Mouse (Mus musculus) hindbrain, embryonic 14.5 days (tissue): ENCODE results near the gene Atp4b. TPM values are rescaled to one million over a fixed set of nuclear protein-coding genes. Genes with fewer than 3 reads are reported as not detected.

Experiments
- ATAC-seq: fragments of 200-750 bp; cut with Nextera tagmentation; 2 replicates; pipeline ENCODE4 v1.8.0; 2017; ENCODE audit warnings: moderate number of reproducible peaks, mild to moderate bottlenecking, moderate TSS enrichment, moderate library complexity; ENCODE audit not compliant: low FRiP score
- DNase-seq: peaks from one replicate; pipeline ENCODE4 v3.0.0-alpha.2; 2015; ENCODE audit warnings: low spot score
- H3K27ac ChIP-seq: fragments of 300-500 bp; sonication (generic); 2 replicates; pipeline ENCODE4 v1.5.1; 2014; ENCODE audit warnings: mild to moderate bottlenecking, moderate library complexity
- H3K27me3 ChIP-seq: fragments of 300-500 bp; sonication (generic); 2 replicates; pipeline ENCODE4 v1.6.1; 2014; ENCODE audit warnings: mild to moderate bottlenecking, low read length, mixed read lengths; ENCODE audit not compliant: control insufficient read depth, insufficient read depth
- H3K36me3 ChIP-seq: fragments of 300-500 bp; sonication (generic); replicated peaks from 2 replicates; pipeline ENCODE4 v1.6.1; 2014; ENCODE audit not compliant: control insufficient read depth, insufficient read depth
- H3K4me1 ChIP-seq: fragments of 300-500 bp; sonication (generic); replicated peaks from 2 replicates; pipeline ENCODE4 v1.6.1; 2014; ENCODE audit warnings: antibody characterized with exemption, low read length, mixed read lengths; ENCODE audit not compliant: control insufficient read depth, insufficient read depth
- H3K4me2 ChIP-seq: fragments of 300-500 bp; sonication (generic); replicated peaks from 2 replicates; pipeline ENCODE4 v1.6.1; 2014; ENCODE audit warnings: mild to moderate bottlenecking, moderate library complexity
- H3K4me3 ChIP-seq: fragments of 300-500 bp; sonication (generic); replicated peaks from 2 replicates; pipeline ENCODE4 v1.5.1; 2014; ENCODE audit warnings: mild to moderate bottlenecking, low read length
- H3K9ac ChIP-seq: fragments of 300-500 bp; sonication (generic); 2 replicates; pipeline ENCODE4 v1.6.1; 2014
- H3K9me3 ChIP-seq: fragments of 300-500 bp; sonication (generic); 2 replicates; pipeline ENCODE4 v1.6.1; 2016; ENCODE audit warnings: low read length; ENCODE audit not compliant: control insufficient read depth
- WGBS: fragments of 180-500 bp; shearing (Covaris S2); extraction: QIAGEN DNeasy Blood & Tissue Kit; methylation state at CpG from one replicate; pipeline ENCODE4 v1.1.7; 2014; 5-methylcytosine and 5-hydroxymethylcytosine counted together
- polyA plus RNA-seq: library from polyadenylated mRNA; unstranded; fragments of >200 nt; fragmentation: Nextera tagmentation; extraction: Ambion mirVana; gene quantifications from 2 replicates; pipeline ENCODE4 v1.2.1, GENCODE M21; 2014

The Atp4b gene
- not detected in 2 replicates for polyA plus RNA-seq

DNA sequence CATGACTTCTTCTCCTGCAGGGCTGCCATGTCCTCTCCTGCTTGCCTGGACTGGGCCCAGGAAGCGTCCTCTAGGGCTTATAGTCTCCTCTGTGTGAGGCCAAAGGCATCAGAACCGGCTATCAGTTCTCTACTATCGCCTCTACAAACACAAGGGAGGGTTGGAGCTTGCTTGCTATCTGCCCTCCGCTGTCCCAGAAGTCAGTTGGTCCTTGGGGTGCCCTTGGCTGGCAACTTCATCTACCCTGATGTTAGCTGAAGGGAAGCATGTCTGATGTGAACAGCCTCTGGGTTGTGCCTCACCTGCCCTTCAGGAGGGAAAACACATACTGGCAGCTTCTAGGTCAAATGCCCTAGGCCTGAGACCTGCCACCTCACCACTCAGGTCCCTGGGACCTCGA lies at the start of gene Atp4b:
Gene Atp4b, minus strand, starts transcription at position 101 of the 400 bp plus-strand sequence.
- no peaks in the 10 kb centered on the region for H3K27me3 ChIP-seq
- no peaks in the 10 kb centered on the region for H3K36me3 ChIP-seq
- no peak within 1 kb of the TSS for H3K9ac ChIP-seq
- ATAC-seq (no peak), DNase-seq (no peak)
- no peaks in the 10 kb centered on the region for H3K9me3 ChIP-seq
- no peaks in the 10 kb centered on the region for H3K4me1 ChIP-seq
- no peak within 1 kb of the TSS for H3K4me2 ChIP-seq
- no peak within 1 kb of the TSS for H3K27ac ChIP-seq
- no peak within 1 kb of the TSS for H3K4me3 ChIP-seq
- WGBS = 87% methylated on average over 5 of the region's 5 CpGs

DNA sequence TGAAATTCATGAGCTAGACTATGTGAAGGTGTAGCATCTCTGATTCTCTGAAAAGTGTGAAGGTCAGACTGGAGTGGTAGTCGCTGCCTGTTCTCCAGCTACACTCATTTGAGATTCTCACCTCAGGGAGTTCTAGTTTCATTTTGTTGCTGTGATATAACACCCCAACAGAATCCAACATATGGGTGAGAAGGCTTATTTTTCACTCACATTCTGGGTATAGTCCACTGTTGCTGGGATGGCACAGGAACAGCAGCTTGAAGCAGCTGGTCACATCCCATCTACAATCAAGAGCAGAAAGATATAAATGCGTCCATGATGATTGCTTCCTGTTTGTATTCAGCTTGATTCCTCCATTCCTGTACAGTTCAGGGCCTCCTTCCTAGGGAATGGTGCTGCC lies 45.5 kb upstream of the Atp4b start:
- WGBS = 97% methylated on average over 2 of the region's 2 CpGs
- DNase-seq = no peak

DNA sequence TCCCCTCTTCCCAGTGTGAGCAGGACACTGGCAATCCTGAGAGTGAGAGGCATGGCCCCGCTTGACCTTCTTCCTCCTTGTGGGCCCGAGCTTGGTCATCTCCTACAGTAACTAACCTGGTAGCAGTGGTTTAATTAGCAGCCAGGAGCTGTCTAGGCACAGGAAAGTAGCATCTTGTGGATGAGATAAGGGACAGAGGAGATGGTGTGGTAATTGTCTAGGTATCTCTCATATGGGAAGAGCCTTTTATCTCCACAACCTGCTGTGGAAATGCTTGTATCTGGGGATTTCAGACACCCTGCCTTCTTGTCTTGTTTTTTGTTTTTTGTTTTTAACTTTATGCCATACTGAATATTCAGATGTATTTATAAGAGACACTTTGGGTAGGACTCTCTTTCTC lies 40.9 kb upstream of the Atp4b start:
- no peaks in the 10 kb centered on the region for H3K36me3 ChIP-seq
- DNase-seq = no peak
- peaks cover 19% of the 10 kb centered on the region for H3K27me3 ChIP-seq
- WGBS = 86% methylated on average over 2 of the region's 2 CpGs
- no peak overlapping the region for H3K9ac ChIP-seq
- no peak overlapping the region for H3K4me2 ChIP-seq
- H3K27ac ChIP-seq = no peak overlapping the region
- no peaks in the 10 kb centered on the region for H3K4me1 ChIP-seq
- H3K9me3 ChIP-seq = no peaks in the 10 kb centered on the region
- no peak for ATAC-seq
- no peak overlapping the region for H3K4me3 ChIP-seq

More for the DNA sequence above, 45.5 kb upstream of the Atp4b start:
- ATAC-seq = no peak
- Histone ChIP-seq H3K4me3 (no peak overlapping the region), H3K9ac (no peak overlapping the region), H3K36me3 (no peaks in the 10 kb centered on the region), H3K4me2 (no peak overlapping the region), H3K9me3 (no peaks in the 10 kb centered on the region), H3K27ac (no peak overlapping the region), H3K27me3 (no peaks in the 10 kb centered on the region), H3K4me1 (no peaks in the 10 kb centered on the region)

DNA sequence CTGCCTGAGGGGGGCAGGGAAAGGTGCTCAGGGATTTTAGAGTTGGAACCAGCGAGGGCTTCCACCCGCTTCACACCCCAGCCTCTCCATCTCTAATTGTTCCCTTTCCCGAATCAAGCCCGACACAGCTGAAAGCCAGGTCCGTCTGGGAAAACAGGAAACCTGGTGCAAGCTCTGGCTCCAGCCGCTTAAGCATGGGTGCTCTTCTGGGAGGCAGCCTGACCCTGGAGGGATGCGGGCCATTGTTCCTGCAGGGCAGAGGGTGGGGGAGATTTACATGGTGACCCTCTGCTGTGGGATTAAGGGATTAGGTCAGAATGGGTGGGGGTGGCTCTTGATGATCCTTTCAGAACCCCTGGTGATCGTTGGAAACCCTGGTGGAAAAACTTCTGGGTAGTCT lies 39.4 kb upstream of the Atp4b start:
- Histone ChIP-seq H3K9me3 (no peaks in the 10 kb centered on the region), H3K27ac (no peak overlapping the region), H3K4me2 (no peak overlapping the region), H3K4me1 (no peaks in the 10 kb centered on the region), H3K4me3 (no peak overlapping the region), H3K9ac (no peak overlapping the region), H3K36me3 (no peaks in the 10 kb centered on the region), H3K27me3 (peaks cover 19% of the 10 kb centered on the region)
- ATAC-seq (no peak), DNase-seq (no peak)
- WGBS = 15% methylated on average over 8 of the region's 8 CpGs

DNA sequence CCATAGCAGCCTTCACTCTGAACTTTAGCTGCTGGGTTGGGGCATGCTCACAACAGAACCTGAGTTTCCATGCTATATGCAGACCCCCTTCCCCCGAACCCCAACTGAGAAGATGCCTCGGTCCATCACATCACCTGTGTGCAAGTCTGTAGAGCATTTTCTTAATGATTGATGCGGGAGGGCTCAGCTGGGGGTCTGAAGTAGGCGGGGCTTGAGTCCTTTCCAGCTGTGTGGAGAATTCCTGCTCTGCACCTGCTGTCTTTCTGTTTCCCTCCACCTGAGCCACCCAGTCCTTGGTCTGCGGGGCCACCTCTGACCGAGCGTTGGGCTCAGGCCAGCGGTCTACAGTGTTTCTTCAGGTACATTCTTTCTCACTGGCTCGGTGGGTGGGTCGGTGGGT lies 38.3 kb upstream of the Atp4b start, which contains the start of gene Tmem255b:
Gene Tmem255b, plus strand, starts transcription at position 301 of the 400 bp plus-strand sequence.
- Histone ChIP-seq H3K27me3 (peaks cover 19% of the 10 kb centered on the region), H3K36me3 (no peaks in the 10 kb centered on the region), H3K4me2 (no peak within 1 kb of the TSS; the same call in 1 of the 2 replicates), H3K9me3 (no peaks in the 10 kb centered on the region), H3K9ac (no peak within 1 kb of the TSS), H3K4me1 (no peaks in the 10 kb centered on the region), H3K4me3 (no peak within 1 kb of the TSS), H3K27ac (no peak within 1 kb of the TSS)
- ATAC-seq (no peak), DNase-seq (no peak)
- 20% methylated on average over 10 of the region's 10 CpGs for WGBS

- Histone ChIP-seq H3K9me3 (no peaks in the 10 kb centered on the region), H3K4me2 (no peak overlapping the region), H3K4me1 (no peaks in the 10 kb centered on the region), H3K27ac (no peak overlapping the region), H3K9ac (no peak overlapping the region), H3K36me3 (no peaks in the 10 kb centered on the region), H3K4me3 (no peak overlapping the region), H3K27me3 (peaks cover 19% of the 10 kb centered on the region)
- 77% methylated on average over 5 of the region's 5 CpGs for WGBS
- DNase-seq (no peak), ATAC-seq (no peak)
Observed at GRCm38 (mm10) chr8:13433130-13433529, 36.5 kb upstream of the Atp4b start.

GRCm38 (mm10) chr8:13430866-13431265 lies 34.2 kb upstream of the Atp4b start:
- ATAC-seq = no peak
- no peak for DNase-seq

GRCm38 (mm10) chr8:13430412-13430811 lies 33.8 kb upstream of the Atp4b start:
- H3K27me3 ChIP-seq = peaks cover 13% of the 10 kb centered on the region
- no peak overlapping the region for H3K9ac ChIP-seq
- WGBS = 68% methylated on average over 7 of the region's 7 CpGs
- ATAC-seq (no peak), DNase-seq (no peak)
- H3K36me3 ChIP-seq = no peaks in the 10 kb centered on the region
- no peaks in the 10 kb centered on the region for H3K9me3 ChIP-seq
- H3K27ac ChIP-seq = 0 out of 2 replicates have a peak overlapping the region, but pooled peaks have one; percentile 14
- H3K4me2 ChIP-seq = no peak overlapping the region
- no peaks in the 10 kb centered on the region for H3K4me1 ChIP-seq
- H3K4me3 ChIP-seq = no peak overlapping the region

More at GRCm38 (mm10) chr8:13430866-13431265, 34.2 kb upstream of the Atp4b start:
- 0 out of 2 replicates have a peak overlapping the region, but pooled peaks have one; percentile 14 for H3K27ac ChIP-seq
- no peaks in the 10 kb centered on the region for H3K36me3 ChIP-seq
- H3K9me3 ChIP-seq = no peaks in the 10 kb centered on the region
- H3K4me2 ChIP-seq = no peak overlapping the region
- H3K4me1 ChIP-seq = no peaks in the 10 kb centered on the region
- no peak overlapping the region for H3K4me3 ChIP-seq
- H3K9ac ChIP-seq = no peak overlapping the region
- H3K27me3 ChIP-seq = peaks cover 17% of the 10 kb centered on the region

DNA sequence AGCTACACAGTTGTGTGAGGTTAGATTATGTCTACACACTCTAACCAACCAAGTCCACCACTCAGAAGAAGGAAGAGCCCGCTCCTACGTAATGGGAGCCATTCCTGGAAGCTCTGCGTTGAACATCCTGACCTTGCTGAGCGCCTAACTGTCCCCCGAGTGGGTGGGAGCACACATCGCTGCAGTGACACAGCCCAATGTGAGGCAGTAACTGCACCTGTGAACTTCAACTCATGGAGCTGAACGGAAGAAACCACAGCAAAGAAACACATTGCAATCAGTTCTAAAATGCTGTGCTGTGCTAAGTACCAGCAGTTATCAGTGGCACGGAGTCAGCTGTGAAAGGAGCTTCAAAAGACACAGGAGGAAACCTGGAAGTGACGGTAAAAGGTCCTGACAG lies 31.5 kb upstream of the Atp4b start:
- Histone ChIP-seq H3K4me1 (no peaks in the 10 kb centered on the region), H3K4me2 (no peak overlapping the region), H3K27me3 (no peaks in the 10 kb centered on the region), H3K27ac (no peak overlapping the region), H3K9me3 (no peaks in the 10 kb centered on the region), H3K36me3 (no peaks in the 10 kb centered on the region), H3K9ac (no peak overlapping the region), H3K4me3 (no peak overlapping the region)
- DNase-seq = no peak
- no peak for ATAC-seq
- WGBS = 90% methylated on average over 9 of the region's 9 CpGs

DNA sequence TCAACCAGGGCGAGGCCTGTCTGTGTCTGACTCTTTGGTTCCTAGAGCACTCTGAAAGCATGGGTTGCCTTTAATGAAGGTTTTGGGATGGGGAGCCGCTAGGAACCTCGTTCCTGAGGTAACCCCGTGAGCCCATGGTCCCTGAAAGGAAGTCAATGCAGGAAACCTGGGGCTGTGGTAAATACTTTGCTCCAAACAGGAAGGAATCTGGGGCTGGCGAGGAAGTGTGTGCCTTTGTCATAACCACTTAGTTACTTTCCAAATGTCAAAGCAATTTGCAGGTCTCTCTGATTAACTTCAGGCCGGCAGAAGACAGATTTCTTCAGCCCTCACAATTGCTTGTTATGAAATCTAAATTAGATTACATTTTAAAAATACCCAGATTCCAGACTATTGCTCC lies 30.7 kb upstream of the Atp4b start:
- H3K4me1 ChIP-seq = no peaks in the 10 kb centered on the region
- H3K9ac ChIP-seq = no peak overlapping the region
- H3K9me3 ChIP-seq = no peaks in the 10 kb centered on the region
- no peak overlapping the region for H3K27ac ChIP-seq
- WGBS = 81% methylated on average over 6 of the region's 6 CpGs
- H3K36me3 ChIP-seq = no peaks in the 10 kb centered on the region
- H3K27me3 ChIP-seq = no peaks in the 10 kb centered on the region
- H3K4me2 ChIP-seq = no peak overlapping the region
- no peak for ATAC-seq
- no peak for DNase-seq
- no peak overlapping the region for H3K4me3 ChIP-seq
